Mouse (Mus musculus) kidney, adult 11 months (tissue): ENCODE data around the gene Paics.
A peak's percentile ranks its signal among the peaks of the same experiment; 100 is the strongest.

ENCODE experiments used
- DNase-seq: peaks from one replicate; pipeline ENCODE4 v3.0.0; 2022

Paics gene

GRCm38 (mm10) chr5:77013171-77013570 lies 62.1 kb downstream of the Paics start:
- DNase-seq: no peak

GRCm38 (mm10) chr5:77015544-77016482 lies 64.7 kb downstream of the Paics start, which contains the start of gene Thegl:
Gene Thegl (plus strand): TSS chr5:77016023.
- DNase-seq: peak; percentile 76
